8 mouse cellular contexts compared by ENCODE assay signal in the genomic region with DNA sequence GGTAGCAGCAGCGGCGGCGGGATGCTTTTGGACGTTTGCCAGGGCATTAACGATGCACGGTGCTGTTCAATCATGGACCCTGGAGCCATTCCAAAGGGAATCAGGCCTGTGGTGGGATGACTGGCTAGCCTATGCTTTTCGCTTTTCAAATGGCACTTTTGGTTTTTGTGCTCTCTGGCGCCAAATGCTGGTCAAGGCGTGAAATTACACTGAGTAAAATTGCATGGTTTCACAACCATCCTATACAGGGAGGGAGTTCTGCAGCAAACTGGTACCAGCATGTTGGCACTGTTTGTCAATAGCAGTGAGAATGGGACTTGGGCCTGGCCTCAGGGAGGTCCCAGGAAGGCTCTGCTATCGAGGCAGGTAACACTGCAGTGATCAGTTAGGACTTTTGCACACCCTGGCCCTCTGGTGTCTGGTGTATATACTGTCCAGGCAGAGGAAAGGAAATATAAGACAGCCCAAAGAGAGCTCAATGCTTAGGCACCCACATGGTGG. TPM values are rescaled to one million over a fixed set of nuclear protein-coding genes. Genes with fewer than 3 reads are reported as not detected.
A peak's percentile ranks its signal among the peaks of the same experiment; 100 is the strongest.
DNase-seq lines count a peak whose midpoint lies in the region; ATAC-seq and TF ChIP-seq lines count a peak whose summit lies in the region.

No protein-coding gene starts in this region.

- no peaks in the 10 kb centered on the region for H3K9me3 ChIP-seq in neural tube, embryonic 15.5 days (replicated peaks)

- DNase-seq in adipocyte (ENCODE audit: low spot score), result peak; percentile 45
- DNase-seq in embryo, embryonic 10.5 days (ENCODE audit: low spot score), result peak; percentile 79
- peak; percentile 20 to 58 for DNase-seq in heart, postnatal 10 days
- peak; percentile 16 for DNase-seq in large intestine, adult 2 months (ENCODE audit: low read depth, low spot score)
- DNase-seq in lung, adult 2 months, result peak; percentile 57
- DNase-seq in T-cell, adult 2 months (ENCODE audit: low spot score), result no peak

- no peak for TF ChIP-seq POLR2A in lung, adult 2 months (IDR thresholded peaks at IDR 0.05; ENCODE audit: borderline replicate concordance, extremely low read depth, low read depth, low read length)

- peak overlapping the region; percentile 47 for H3K4me2 ChIP-seq in neural tube, embryonic 15.5 days

- peak; percentile 50 for TF ChIP-seq CTCF in lung, adult 2 months (IDR thresholded peaks at IDR 0.05; ENCODE audit: insufficient read depth, low read length)

- intact Hi-C loops in heart, postnatal 10 days (cut with DNase I), result loop anchor here (1.0 to 2.0 kb wide), 2 partner anchors 92 to 100 kb away; no protein-coding TSS in a partner anchor

- peak overlapping the region; percentile 31; the same call in 1 of the 2 replicates for H3K9ac ChIP-seq in neural tube, embryonic 15.5 days (replicated peaks)

- 0 out of 2 replicates have a peak, but pooled peaks cover 2% of the 10 kb centered on the region for H3K36me3 ChIP-seq in neural tube, embryonic 15.5 days

- ATAC-seq in CD4-positive, CD25-positive, alpha-beta regulatory T cell, adult 4 months, result peak; percentile 79
- ATAC-seq in neural tube, embryonic 15.5 days (ENCODE audit: low FRiP score), result peak; percentile 93

- H3K27me3 ChIP-seq in neural tube, embryonic 15.5 days (replicated peaks), result no peaks in the 10 kb centered on the region

- WGBS in large intestine, adult 2 months, result 4% methylated on average over 10 of the region's 10 CpGs
- WGBS in lung, adult 2 months, result 6% methylated on average over 10 of the region's 10 CpGs
- WGBS in neural tube, embryonic 15.5 days, result 2% methylated on average over 10 of the region's 10 CpGs

- no peaks in the 10 kb centered on the region for H3K4me1 ChIP-seq in lung, adult 2 months (ENCODE audit: control insufficient read depth, insufficient read depth, low read length)
- peaks cover 16% of the 10 kb centered on the region for H3K4me1 ChIP-seq in neural tube, embryonic 15.5 days

- peak overlapping the region; percentile 84 for H3K27ac ChIP-seq in neural tube, embryonic 15.5 days (replicated peaks)

- H3K4me3 ChIP-seq in lung, adult 2 months (replicated peaks; ENCODE audit: extremely low read depth, low read depth, low read length), result no peak overlapping the region
- peak overlapping the region; percentile 19; the same call in 1 of the 2 replicates for H3K4me3 ChIP-seq in neural tube, embryonic 15.5 days (replicated peaks)

RNA-seq across cellular contexts. Expression of a gene that starts 18.6 kb away (rescaled TPM):
- polyA plus RNA-seq in CD4-positive, CD25-positive, alpha-beta regulatory T cell, adult 4 months (2017; shearing (Covaris generic)), result 10 to 100 TPM; 30.4 to 45.3 TPM
- 10 to 100 TPM; 15.1 to 15.4 TPM for total RNA-seq in heart, postnatal 10 days (2021)
- polyA plus RNA-seq in large intestine, adult 2 months (2012; rRNA removed), result 24.5 and 25.4 TPM in 2 replicates
- 3.2 and 5.3 TPM in 2 replicates for polyA plus RNA-seq in lung, adult 2 months (2012; rRNA removed)
- polyA plus RNA-seq in neural tube, embryonic 15.5 days (2015; fragmentation: Nextera tagmentation; extraction: Ambion mirVana), result 43.5 and 54.5 TPM in 2 replicates

RNA-seq across cellular contexts. Expression of a gene that starts 44.5 kb away (rescaled TPM):
- polyA plus RNA-seq in CD4-positive, CD25-positive, alpha-beta regulatory T cell, adult 4 months (2017; shearing (Covaris generic)), result 100 to 1,000 TPM; 152 to 163 TPM
- total RNA-seq in heart, postnatal 10 days (2021), result 100 to 1,000 TPM; 750 to 806 TPM
- 218 and 233 TPM in 2 replicates for polyA plus RNA-seq in large intestine, adult 2 months (2012; rRNA removed)
- 158 and 195 TPM in 2 replicates for polyA plus RNA-seq in lung, adult 2 months (2012; rRNA removed)
- polyA plus RNA-seq in neural tube, embryonic 15.5 days (2015; fragmentation: Nextera tagmentation; extraction: Ambion mirVana), result 815 and 871 TPM in 2 replicates
